Mouse (Mus musculus) spleen, adult 2 months (tissue): ENCODE results near the gene Hist1h1t.

Source experiments
- CTCF ChIP-seq: fragments of 200-500 bp; IDR thresholded peaks from 2 replicates; pipeline ENCODE4 v1.5.1; 2011; ENCODE audit warnings: mild to moderate bottlenecking, inconsistent platforms; ENCODE audit not compliant: insufficient read depth, insufficient read length, insufficient replicate concordance; ENCODE audit errors: extremely low read depth
- POLR2A ChIP-seq: fragments of 200-500 bp; IDR thresholded peaks from 2 replicates; pipeline ENCODE4 v1.6.1; 2011; ENCODE audit warnings: low read depth, low read length, inconsistent platforms

DNA sequence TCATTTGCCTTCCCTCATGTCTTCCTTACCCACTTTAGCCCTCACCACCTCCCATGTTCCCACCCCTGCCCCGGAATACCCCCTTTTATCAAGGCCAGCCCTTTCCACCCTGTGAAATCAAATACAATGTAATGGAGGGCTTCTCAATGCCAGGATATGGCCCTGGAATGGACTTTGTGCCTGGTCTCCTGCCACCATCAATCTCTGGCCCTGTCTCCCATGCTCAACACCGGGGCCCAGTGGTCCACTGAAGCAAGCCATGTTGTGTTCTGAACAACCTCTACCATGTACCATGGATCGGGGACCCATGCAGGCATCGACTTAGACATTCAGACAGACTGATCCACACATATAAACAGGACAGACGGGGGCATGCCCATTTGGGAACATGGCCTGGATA, 34.1 kb downstream of the Hist1h1t start:
- TF ChIP-seq CTCF = no peak
- TF ChIP-seq POLR2A = no peak
